ENCODE assay signal across 9 mouse cellular contexts in genomic region chr17:34588767-34589166, GRCm38 (mm10). TPM values are rescaled to one million over a fixed set of nuclear protein-coding genes. Genes with fewer than 3 reads are reported as not detected.
DNase-seq lines count a peak whose midpoint lies in the region; ATAC-seq and TF ChIP-seq lines count a peak whose summit lies in the region.
"Had no signal": no experiment of that assay in that cellular context is flagged by ENCODE, and none has a peak within 500 bp of the region (broad histone marks: within the 10 kb centered on the region; RNA-seq: fewer than 3 reads in every experiment).

No protein-coding gene starts in this region.

- DNase-seq in lung, adult 2 months = no peak
- no peak for DNase-seq in lung, postnatal 14 days
- no peak for DNase-seq in liver, embryonic 11.5 days (ENCODE audit: low spot score)
- no peak for DNase-seq in layer of hippocampus, adult 9-10 months (ENCODE audit: low spot score)
- no peak for DNase-seq in c-Kit-positive CD71-positive TER-119-positive erythroid progenitor cells, embryonic 14.5 days (ENCODE audit: low spot score)

- peaks cover 64% of the 10 kb centered on the region for H3K4me1 ChIP-seq in forebrain, embryonic 13.5 days
- H3K4me1 ChIP-seq in forebrain, embryonic 12.5 days = peaks cover 58% of the 10 kb centered on the region
- peaks cover 19% of the 10 kb centered on the region for H3K4me1 ChIP-seq in lung, adult 2 months (ENCODE audit: control insufficient read depth, insufficient read depth, low read length)
- peaks cover 11% of the 10 kb centered on the region for H3K4me1 ChIP-seq in ES-Bruce4 (ENCODE audit: control insufficient read depth, insufficient read depth, low read length)
- H3K4me1 ChIP-seq in liver, embryonic 11.5 days (replicated peaks; ENCODE audit: control insufficient read depth, insufficient read depth, low read length) = peaks cover 50% of the 10 kb centered on the region

- H3K4me3 ChIP-seq in forebrain, embryonic 13.5 days = no peak overlapping the region
- no peak overlapping the region for H3K4me3 ChIP-seq in forebrain, embryonic 12.5 days (replicated peaks)
- no peak overlapping the region for H3K4me3 ChIP-seq in lung, adult 2 months (replicated peaks; ENCODE audit: extremely low read depth, low read depth, low read length)
- H3K4me3 ChIP-seq in ES-Bruce4 (ENCODE audit: low read depth, low read length) = no peak overlapping the region
- H3K4me3 ChIP-seq in liver, embryonic 11.5 days (ENCODE audit: low read depth, low read length) = peak overlapping the region; percentile 91

- H3K36me3 ChIP-seq in forebrain, embryonic 13.5 days (ENCODE audit: poor library complexity, severe bottlenecking) = no peaks in the 10 kb centered on the region
- H3K36me3 ChIP-seq in forebrain, embryonic 12.5 days (replicated peaks) = no peaks in the 10 kb centered on the region
- H3K36me3 ChIP-seq in ES-Bruce4 (ENCODE audit: control insufficient read depth, insufficient read depth, low read length, poor library complexity, severe bottlenecking) = no peaks in the 10 kb centered on the region
- H3K36me3 ChIP-seq in liver, embryonic 11.5 days (ENCODE audit: control insufficient read depth, insufficient read depth, low read length) = no peaks in the 10 kb centered on the region

- 61% methylated on average over 3 of the region's 3 CpGs for WGBS in forebrain, embryonic 13.5 days
- 72% methylated on average over 3 of the region's 3 CpGs for WGBS in forebrain, embryonic 12.5 days
- WGBS in lung, adult 2 months = 63% methylated on average over 3 of the region's 3 CpGs
- WGBS in liver, embryonic 11.5 days = 46% methylated on average over 3 of the region's 3 CpGs

- TF ChIP-seq CTCF in lung, adult 2 months (IDR thresholded peaks at IDR 0.05; ENCODE audit: insufficient read depth, low read length) = no peak
- no peak for TF ChIP-seq CTCF in ES-Bruce4 (IDR thresholded peaks at IDR 0.05; ENCODE audit: low read depth, low read length)

- peak; percentile 26; the same call in 1 of the 2 replicates for TF ChIP-seq POLR2A in lung, adult 2 months (IDR thresholded peaks at IDR 0.05; ENCODE audit: borderline replicate concordance, extremely low read depth, low read depth, low read length)
- no peak for TF ChIP-seq POLR2A in ES-Bruce4 (IDR thresholded peaks at IDR 0.05; ENCODE audit: insufficient read depth, low read length)

- ATAC-seq in forebrain, embryonic 13.5 days = no peak
- no peak for ATAC-seq in forebrain, embryonic 12.5 days (ENCODE audit: low FRiP score)
- ATAC-seq in liver, embryonic 11.5 days (replicated peaks; ENCODE audit: low FRiP score) = no peak
- ATAC-seq: forebrain, embryonic 14.5 days had no signal

- no peaks in the 10 kb centered on the region for H3K27me3 ChIP-seq in forebrain, embryonic 13.5 days
- no peaks in the 10 kb centered on the region for H3K27me3 ChIP-seq in forebrain, embryonic 12.5 days
- H3K27me3 ChIP-seq in ES-Bruce4 (ENCODE audit: control insufficient read depth, insufficient read depth, low read length, poor library complexity, severe bottlenecking) = no peaks in the 10 kb centered on the region
- no peaks in the 10 kb centered on the region for H3K27me3 ChIP-seq in liver, embryonic 11.5 days (replicated peaks; ENCODE audit: control insufficient read depth, insufficient read depth, low read length)

- no peak overlapping the region for H3K27ac ChIP-seq in forebrain, embryonic 13.5 days
- no peak overlapping the region for H3K27ac ChIP-seq in forebrain, embryonic 12.5 days
- H3K27ac ChIP-seq in ES-Bruce4 (ENCODE audit: insufficient read depth, low read length) = no peak overlapping the region
- peak overlapping the region; percentile 72; the same call in 1 of the 2 replicates for H3K27ac ChIP-seq in liver, embryonic 11.5 days (ENCODE audit: low read depth, low read length)

- no peak overlapping the region for H3K9ac ChIP-seq in forebrain, embryonic 13.5 days
- H3K9ac ChIP-seq in forebrain, embryonic 12.5 days = no peak overlapping the region
- peak overlapping the region; percentile 43 for H3K9ac ChIP-seq in ES-Bruce4 (ENCODE audit: low read depth, poor library complexity, severe bottlenecking)
- no peak overlapping the region for H3K9ac ChIP-seq in liver, embryonic 11.5 days (ENCODE audit: low read depth, low read length)

- TF ChIP-seq EP300 in ES-Bruce4 (IDR thresholded peaks at IDR 0.05; ENCODE audit: insufficient read depth, low read depth, low read length) = no peak

- 0 out of 2 replicates have a peak overlapping the region, but pooled peaks have one; percentile 89 for H3K4me2 ChIP-seq in forebrain, embryonic 13.5 days
- no peak overlapping the region for H3K4me2 ChIP-seq in forebrain, embryonic 12.5 days
- peak overlapping the region; percentile 100 for H3K4me2 ChIP-seq in liver, embryonic 11.5 days

- no peaks in the 10 kb centered on the region for H3K9me3 ChIP-seq in forebrain, embryonic 13.5 days (replicated peaks)
- H3K9me3 ChIP-seq in forebrain, embryonic 12.5 days = no peaks in the 10 kb centered on the region
- no peaks in the 10 kb centered on the region for H3K9me3 ChIP-seq in ES-Bruce4 (replicated peaks; ENCODE audit: control insufficient read depth, insufficient read depth, low read length, poor library complexity, severe bottlenecking)
- H3K9me3 ChIP-seq in liver, embryonic 11.5 days (ENCODE audit: control insufficient read depth, low read length) = no peaks in the 10 kb centered on the region

RNA-seq across cellular contexts. Expression of gene Gpsm3, which starts 0.8 kb away (rescaled TPM):
- 2.4 and 3.0 TPM in 2 replicates for polyA plus RNA-seq in forebrain, embryonic 13.5 days (2015; fragmentation: Nextera tagmentation; extraction: Ambion mirVana)
- 2.0 and 2.7 TPM in 2 replicates for polyA plus RNA-seq in forebrain, embryonic 12.5 days (2016; fragmentation: Nextera tagmentation; extraction: Ambion mirVana)
- polyA plus RNA-seq in lung, adult 2 months (2012; rRNA removed) = 32.2 and 35.6 TPM in 2 replicates
- polyA plus RNA-seq in ES-Bruce4 (2011; ENCODE audit: insufficient read depth, insufficient read length, low read depth, missing spikeins) = 3.9 and 4.2 TPM in 2 replicates
- 18.5 and 19.8 TPM in 2 replicates for polyA plus RNA-seq in liver, embryonic 11.5 days (2014; fragmentation: Nextera tagmentation; extraction: Ambion mirVana)

RNA-seq across cellular contexts. Expression of gene Pbx2, which starts 2.3 kb away (rescaled TPM):
- 10.2 and 10.5 TPM in 2 replicates for polyA plus RNA-seq in forebrain, embryonic 13.5 days (2015; fragmentation: Nextera tagmentation; extraction: Ambion mirVana)
- polyA plus RNA-seq in forebrain, embryonic 12.5 days (2016; fragmentation: Nextera tagmentation; extraction: Ambion mirVana) = 16.6 and 17.8 TPM in 2 replicates
- 87.8 and 88.3 TPM in 2 replicates for polyA plus RNA-seq in lung, adult 2 months (2012; rRNA removed)
- polyA plus RNA-seq in ES-Bruce4 (2011; ENCODE audit: insufficient read depth, insufficient read length, low read depth, missing spikeins) = 66.1 and 73.0 TPM in 2 replicates
- polyA plus RNA-seq in liver, embryonic 11.5 days (2014; fragmentation: Nextera tagmentation; extraction: Ambion mirVana) = 10.4 and 11.4 TPM in 2 replicates

RNA-seq across cellular contexts. Expression of gene Ager, which starts 8.9 kb away (rescaled TPM):
- 2.3 and 2.5 TPM in 2 replicates for polyA plus RNA-seq in forebrain, embryonic 13.5 days (2015; fragmentation: Nextera tagmentation; extraction: Ambion mirVana)
- polyA plus RNA-seq in forebrain, embryonic 12.5 days (2016; fragmentation: Nextera tagmentation; extraction: Ambion mirVana) = 2.6 and 2.9 TPM in 2 replicates
- polyA plus RNA-seq in lung, adult 2 months (2012; rRNA removed) = 1,792 and 1,921 TPM in 2 replicates
- polyA plus RNA-seq in ES-Bruce4 (2011; ENCODE audit: insufficient read depth, insufficient read length, low read depth, missing spikeins) = 1.4 and 2.5 TPM in 2 replicates
- polyA plus RNA-seq in liver, embryonic 11.5 days (2014; fragmentation: Nextera tagmentation; extraction: Ambion mirVana) = 1.3 and 1.7 TPM in 2 replicates

RNA-seq across cellular contexts. Expression of gene Rnf5, which starts 14.7 kb away (rescaled TPM):
- 302 TPM in 2 replicates for polyA plus RNA-seq in forebrain, embryonic 13.5 days (2015; fragmentation: Nextera tagmentation; extraction: Ambion mirVana)
- polyA plus RNA-seq in forebrain, embryonic 12.5 days (2016; fragmentation: Nextera tagmentation; extraction: Ambion mirVana) = 241 and 247 TPM in 2 replicates
- polyA plus RNA-seq in lung, adult 2 months (2012; rRNA removed) = 52.0 and 83.7 TPM in 2 replicates
- 74.3 and 75.9 TPM in 2 replicates for polyA plus RNA-seq in ES-Bruce4 (2011; ENCODE audit: insufficient read depth, insufficient read length, low read depth, missing spikeins)
- 109 TPM in 2 replicates for polyA plus RNA-seq in liver, embryonic 11.5 days (2014; fragmentation: Nextera tagmentation; extraction: Ambion mirVana)

RNA-seq across cellular contexts. Expression of gene Agpat1, which starts 15.3 kb away (rescaled TPM):
- polyA plus RNA-seq in forebrain, embryonic 13.5 days (2015; fragmentation: Nextera tagmentation; extraction: Ambion mirVana) = 74.4 and 77.6 TPM in 2 replicates
- 70.5 and 73.9 TPM in 2 replicates for polyA plus RNA-seq in forebrain, embryonic 12.5 days (2016; fragmentation: Nextera tagmentation; extraction: Ambion mirVana)
- polyA plus RNA-seq in lung, adult 2 months (2012; rRNA removed) = 172 TPM in 2 replicates
- polyA plus RNA-seq in ES-Bruce4 (2011; ENCODE audit: insufficient read depth, insufficient read length, low read depth, missing spikeins) = 66.8 and 81.7 TPM in 2 replicates
- polyA plus RNA-seq in liver, embryonic 11.5 days (2014; fragmentation: Nextera tagmentation; extraction: Ambion mirVana) = 57.2 and 64.8 TPM in 2 replicates

Comparison
In these comparisons a context has a peak if more than half of its experiments do, and no peak if none do; other contexts are left out.
1. RNA of gene Ager, which starts 8.9 kb away (polyA plus RNA-seq): 1,792 to 1,921 TPM in lung, adult 2 months; 2.6 to 2.9 TPM in forebrain, embryonic 12.5 days, 1.4 to 2.5 TPM in ES-Bruce4, 2.3 to 2.5 TPM in forebrain, embryonic 13.5 days and 1.3 to 1.7 TPM in liver, embryonic 11.5 days; every median in the first group is over 100 times any median in the second.